In the genomic region with DNA sequence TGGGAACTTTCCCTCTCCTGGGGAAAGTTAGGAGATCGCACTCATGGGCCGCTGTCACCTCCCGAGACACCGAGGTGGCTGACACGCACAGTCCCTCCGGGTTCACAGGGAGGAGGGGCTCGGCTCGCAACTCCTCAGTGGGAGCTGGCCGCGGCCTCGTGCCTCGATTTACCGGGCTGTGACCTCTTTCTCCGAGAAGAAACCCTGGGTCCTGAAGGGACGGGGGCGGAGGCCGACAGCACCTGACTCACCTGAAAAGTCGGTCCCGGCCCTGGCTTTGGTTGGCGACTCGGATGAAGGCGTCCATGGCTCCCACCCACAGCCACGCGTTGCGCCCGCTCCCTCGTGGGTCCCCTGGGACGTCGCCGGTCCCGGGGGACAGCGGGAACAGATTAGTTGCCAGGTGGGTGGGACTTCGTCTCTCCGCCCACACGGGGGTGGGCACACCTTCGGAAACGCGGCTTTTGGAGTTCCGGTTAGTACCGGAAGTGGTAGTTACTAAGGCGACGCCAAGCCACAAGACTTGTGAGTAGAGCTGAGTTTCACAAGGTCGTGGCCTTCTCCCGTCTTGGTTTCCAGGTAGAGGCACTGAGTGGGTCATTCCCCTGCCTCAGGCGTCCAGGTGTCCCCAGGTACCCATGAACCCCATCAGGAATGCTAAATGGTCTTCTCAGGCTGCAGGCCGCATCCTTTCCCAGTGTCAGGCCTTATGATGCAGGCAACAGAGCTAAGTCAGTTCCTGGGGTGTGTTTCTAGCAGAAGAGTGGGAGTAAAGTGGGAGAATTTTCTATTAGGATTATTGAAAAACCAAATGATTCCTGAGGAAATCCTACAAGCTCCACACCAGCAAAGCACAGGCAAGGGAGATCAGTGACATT, we compare ENCODE assay signal across 8 mouse cellular contexts. TPM values are rescaled to one million over a fixed set of nuclear protein-coding genes. Genes with fewer than 3 reads are reported as not detected.
DNase-seq lines count a peak whose midpoint lies in the region; ATAC-seq and TF ChIP-seq lines count a peak whose summit lies in the region.

A gene (minus strand): TSS at position 473 of the 878 bp plus-strand sequence.
A gene (plus strand): TSS at position 505 of the 878 bp plus-strand sequence.

- H3K27me3 ChIP-seq in C2C12 (ENCODE audit: control insufficient read depth, insufficient read depth, insufficient read length), result no peaks in the 10 kb centered on the region
- H3K27me3 ChIP-seq in heart, embryonic 10.5 days (ENCODE audit: insufficient read depth, poor library complexity, severe bottlenecking), result no peaks in the 10 kb centered on the region
- H3K27me3 ChIP-seq in kidney, embryonic 14.5 days (ENCODE audit: control insufficient read depth, insufficient read depth, low read length), result no peaks in the 10 kb centered on the region; the same call in 1 of the 2 replicates
- H3K27me3 ChIP-seq in limb, embryonic 14.5 days (ENCODE audit: control insufficient read depth, insufficient read depth, low read length), result no peaks in the 10 kb centered on the region
- H3K27me3 ChIP-seq in midbrain, embryonic 16.5 days (ENCODE audit: control insufficient read depth, insufficient read depth, low read depth, low read length), result no peaks in the 10 kb centered on the region
- no peaks in the 10 kb centered on the region for H3K27me3 ChIP-seq in spleen, adult 2 months (ENCODE audit: control insufficient read depth, insufficient read depth, low read length)

- H3K79me3 ChIP-seq in C2C12 (ENCODE audit: low read depth), result no peaks in the 10 kb centered on the region

- WGBS in heart, embryonic 10.5 days, result 2% methylated on average over 46 of the region's 46 CpGs
- 2% methylated on average over 46 of the region's 46 CpGs for WGBS in kidney, embryonic 14.5 days
- WGBS in limb, embryonic 14.5 days, result 3% methylated on average over 41 of the region's 46 CpGs
- 2% methylated on average over 46 of the region's 46 CpGs for WGBS in midbrain, embryonic 16.5 days
- 4% methylated on average over 46 of the region's 46 CpGs for WGBS in spleen, adult 2 months

- 0 out of 2 replicates have a peak, but pooled peaks have one; percentile 21 for TF ChIP-seq POLR2A in limb, embryonic 14.5 days (IDR thresholded peaks at IDR 0.05; ENCODE audit: borderline replicate concordance, extremely low read depth, insufficient read depth, insufficient read length)
- TF ChIP-seq POLR2A in spleen, adult 2 months (IDR thresholded peaks at IDR 0.05; ENCODE audit: low read depth, low read length), result no peak

- TF ChIP-seq CTCF in C2C12 (IDR thresholded peaks at IDR 0.05; ENCODE audit: control insufficient read depth, insufficient read depth, insufficient read length), result no peak
- no peak for TF ChIP-seq CTCF in spleen, adult 2 months (IDR thresholded peaks at IDR 0.05; ENCODE audit: extremely low read depth, insufficient read depth, insufficient read length, insufficient replicate concordance)

- peak within 1 kb of the TSS; percentile 45 for H3K4me3 ChIP-seq in C2C12 (ENCODE audit: insufficient read depth, poor library complexity, severe bottlenecking)
- H3K4me3 ChIP-seq in heart, embryonic 10.5 days, result peak within 1 kb of the TSS; percentile 70
- H3K4me3 ChIP-seq in kidney, embryonic 14.5 days (ENCODE audit: low read length), result peak within 1 kb of the TSS; percentile 78
- peak within 1 kb of the TSS; percentile 79 for H3K4me3 ChIP-seq in limb, embryonic 14.5 days (replicated peaks; ENCODE audit: low read length)
- peak within 1 kb of the TSS; percentile 62 for H3K4me3 ChIP-seq in midbrain, embryonic 16.5 days (ENCODE audit: low read depth, low read length)
- peak within 1 kb of the TSS; percentile 70 for H3K4me3 ChIP-seq in spleen, adult 2 months (ENCODE audit: extremely low read depth, insufficient read depth, insufficient read length)

- peak within 1 kb of the TSS; percentile 81 for H3ac ChIP-seq in C2C12 (ENCODE audit: control insufficient read depth, insufficient read length, low read depth)

- no peaks in the 10 kb centered on the region for H3K9me3 ChIP-seq in heart, embryonic 10.5 days
- no peaks in the 10 kb centered on the region for H3K9me3 ChIP-seq in kidney, embryonic 14.5 days (ENCODE audit: control insufficient read depth, low read length)
- no peaks in the 10 kb centered on the region for H3K9me3 ChIP-seq in limb, embryonic 14.5 days (ENCODE audit: control insufficient read depth, low read length)
- no peaks in the 10 kb centered on the region for H3K9me3 ChIP-seq in midbrain, embryonic 16.5 days (replicated peaks; ENCODE audit: control insufficient read depth, low read length, poor library complexity, severe bottlenecking)

- peak within 1 kb of the TSS; percentile 68 for H3K9ac ChIP-seq in kidney, embryonic 14.5 days (ENCODE audit: low read depth, low read length)
- H3K9ac ChIP-seq in limb, embryonic 14.5 days (ENCODE audit: low read depth, low read length, severe bottlenecking), result peak within 1 kb of the TSS; percentile 68
- H3K9ac ChIP-seq in midbrain, embryonic 16.5 days (ENCODE audit: low read depth, low read length), result peak within 1 kb of the TSS; percentile 64

- ATAC-seq in erythroblast, adult 5-6 weeks (replicated peaks; ENCODE audit: low FRiP score, poor library complexity, severe bottlenecking), result peak; percentile 69; the same call in 1 of the 2 replicates
- peak; percentile 91 for ATAC-seq in kidney, embryonic 14.5 days (ENCODE audit: low FRiP score, low TSS enrichment)
- peak; percentile 85 for ATAC-seq in limb, embryonic 14.5 days (ENCODE audit: low FRiP score, low read depth)
- ATAC-seq in midbrain, embryonic 16.5 days, result peak; percentile 91

- H3K4me1 ChIP-seq in heart, embryonic 10.5 days, result peaks cover 5% of the 10 kb centered on the region; the same call in 1 of the 2 replicates
- H3K4me1 ChIP-seq in kidney, embryonic 14.5 days (ENCODE audit: control insufficient read depth, insufficient read depth, low read length), result no peaks in the 10 kb centered on the region
- H3K4me1 ChIP-seq in limb, embryonic 14.5 days (ENCODE audit: control insufficient read depth, insufficient read depth, low read length), result peaks cover 4% of the 10 kb centered on the region
- H3K4me1 ChIP-seq in midbrain, embryonic 16.5 days (ENCODE audit: control insufficient read depth, insufficient read depth, low read length), result peaks cover 10% of the 10 kb centered on the region
- peaks cover 5% of the 10 kb centered on the region; the same call in 1 of the 2 replicates for H3K4me1 ChIP-seq in spleen, adult 2 months (ENCODE audit: control insufficient read depth, insufficient read depth, insufficient read length)

- no peaks in the 10 kb centered on the region for H3K36me3 ChIP-seq in C2C12 (ENCODE audit: control insufficient read depth, insufficient read depth)
- H3K36me3 ChIP-seq in heart, embryonic 10.5 days, result no peaks in the 10 kb centered on the region
- no peaks in the 10 kb centered on the region for H3K36me3 ChIP-seq in kidney, embryonic 14.5 days (ENCODE audit: control insufficient read depth, insufficient read depth, low read length)
- 0 out of 2 replicates have a peak, but pooled peaks cover 5% of the 10 kb centered on the region for H3K36me3 ChIP-seq in limb, embryonic 14.5 days (ENCODE audit: control insufficient read depth, insufficient read depth, low read length)
- H3K36me3 ChIP-seq in midbrain, embryonic 16.5 days (ENCODE audit: control insufficient read depth, insufficient read depth, low read length), result no peaks in the 10 kb centered on the region
- no peaks in the 10 kb centered on the region for H3K36me3 ChIP-seq in spleen, adult 2 months (ENCODE audit: control insufficient read depth, insufficient read depth, low read length)

- DNase-seq in brain, adult 2 months (ENCODE audit: low read depth, low spot score), result peak; percentile 91
- DNase-seq in heart, embryonic 10.5 days (ENCODE audit: low spot score), result peak; percentile 93
- peak; percentile 90 for DNase-seq in limb, embryonic 14.5 days (ENCODE audit: low spot score)
- peak; percentile 66 to 68 for DNase-seq in spleen, adult 2 months (ENCODE audit: low read depth in 1 of 2, low spot score in 2 of 2)

- H3K27ac ChIP-seq in heart, embryonic 10.5 days, result peak within 1 kb of the TSS; percentile 85
- H3K27ac ChIP-seq in kidney, embryonic 14.5 days (ENCODE audit: low read depth, low read length), result no peak within 1 kb of the TSS
- H3K27ac ChIP-seq in limb, embryonic 14.5 days (replicated peaks; ENCODE audit: low read depth, low read length), result no peak within 1 kb of the TSS
- H3K27ac ChIP-seq in midbrain, embryonic 16.5 days (ENCODE audit: low read length), result no peak within 1 kb of the TSS
- H3K27ac ChIP-seq in spleen, adult 2 months (ENCODE audit: insufficient read depth, low read length), result no peak within 1 kb of the TSS

- no peaks in the 10 kb centered on the region for H3K79me2 ChIP-seq in C2C12 (ENCODE audit: control insufficient read depth, insufficient read depth)

- peak within 1 kb of the TSS; percentile 97 for H3K4me2 ChIP-seq in kidney, embryonic 14.5 days (replicated peaks; ENCODE audit: low read depth, low read length)
- H3K4me2 ChIP-seq in limb, embryonic 14.5 days (replicated peaks; ENCODE audit: low read depth, low read length, severe bottlenecking), result peak within 1 kb of the TSS; percentile 95
- H3K4me2 ChIP-seq in midbrain, embryonic 16.5 days (ENCODE audit: low read length), result peak within 1 kb of the TSS; percentile 92

TF ChIP-seq in C2C12, 6 proteins besides CTCF, POLR2A, EP300 and RAD21 (continues in another document):
- no peak for TF ChIP-seq MAX (IDR thresholded peaks at IDR 0.05)

RNA-seq across cellular contexts. Expression of the first gene that starts in this region (rescaled TPM):
- 2.2 TPM for polyA plus RNA-seq in C2C12 (2012; fragmentation: generic; extraction: Trizol)
- not detected in 2 replicates for total RNA-seq in erythroblast, adult 5-6 weeks (2015; ENCODE audit: low replicate concordance)
- 0.51 TPM in 1 of 2 replicates, not detected in the other for total RNA-seq in erythroblast, adult 5-6 weeks (2017; ENCODE audit: low replicate concordance)
- 5.7 and 8.8 TPM in 2 replicates for polyA plus RNA-seq in heart, embryonic 10.5 days (2016; fragmentation: Nextera tagmentation; extraction: Ambion mirVana)
- 7.4 and 8.0 TPM in 2 replicates for polyA plus RNA-seq in kidney, embryonic 14.5 days (2014; fragmentation: Nextera tagmentation; extraction: Ambion mirVana)
- polyA plus RNA-seq in limb, embryonic 14.5 days (2012; rRNA removed), result 9.0 TPM in 2 replicates
- polyA plus RNA-seq in limb, embryonic 14.5 days (2014; fragmentation: Nextera tagmentation; extraction: Ambion mirVana), result 10.1 and 10.3 TPM in 2 replicates
- 12.7 and 13.9 TPM in 2 replicates for polyA plus RNA-seq in midbrain, embryonic 16.5 days (2015; fragmentation: Nextera tagmentation; extraction: Ambion mirVana)
- 1.7 and 2.7 TPM in 2 replicates for polyA plus RNA-seq in spleen, adult 2 months (2012; rRNA removed)

RNA-seq across cellular contexts. Expression of the second gene that starts in this region (rescaled TPM):
- polyA plus RNA-seq in C2C12 (2012; fragmentation: generic; extraction: Trizol), result 0.04 TPM
- not detected in 2 replicates for total RNA-seq in erythroblast, adult 5-6 weeks (2015; ENCODE audit: low replicate concordance)
- total RNA-seq in erythroblast, adult 5-6 weeks (2017; ENCODE audit: low replicate concordance), result not detected in 2 replicates
- 4.7 and 10.0 TPM in 2 replicates for polyA plus RNA-seq in heart, embryonic 10.5 days (2016; fragmentation: Nextera tagmentation; extraction: Ambion mirVana)
- 0.32 and 0.36 TPM in 2 replicates for polyA plus RNA-seq in kidney, embryonic 14.5 days (2014; fragmentation: Nextera tagmentation; extraction: Ambion mirVana)
- polyA plus RNA-seq in limb, embryonic 14.5 days (2012; rRNA removed), result 0.20 and 0.21 TPM in 2 replicates
- polyA plus RNA-seq in limb, embryonic 14.5 days (2014; fragmentation: Nextera tagmentation; extraction: Ambion mirVana), result 0.12 TPM in 1 of 2 replicates, not detected in the other
- 0.33 and 0.50 TPM in 2 replicates for polyA plus RNA-seq in midbrain, embryonic 16.5 days (2015; fragmentation: Nextera tagmentation; extraction: Ambion mirVana)
- polyA plus RNA-seq in spleen, adult 2 months (2012; rRNA removed), result not detected in 2 replicates

Comparison
In these comparisons a context has a peak if more than half of its experiments do, and no peak if none do; other contexts are left out.
1. Peak in ATAC-seq in erythroblast, adult 5-6 weeks; RNA of the genes that start here not detected or under 1 TPM.